Mouse (Mus musculus) urinary bladder, adult 18-20 months (tissue): ENCODE measurements around the gene Pacrg.

Experiments used
- DNase-seq, 2 experiments: peaks; one replicate each; pipeline ENCODE4 v3.0.0; 2022; ENCODE audit warnings: low spot score in 2 of 2, mixed read lengths in 2 of 2

Gene Pacrg

GRCm38 (mm10) chr17:10378467-10379175, 461.5 kb downstream of the Pacrg start:
- peak; percentile 14 to 52 for DNase-seq

DNA sequence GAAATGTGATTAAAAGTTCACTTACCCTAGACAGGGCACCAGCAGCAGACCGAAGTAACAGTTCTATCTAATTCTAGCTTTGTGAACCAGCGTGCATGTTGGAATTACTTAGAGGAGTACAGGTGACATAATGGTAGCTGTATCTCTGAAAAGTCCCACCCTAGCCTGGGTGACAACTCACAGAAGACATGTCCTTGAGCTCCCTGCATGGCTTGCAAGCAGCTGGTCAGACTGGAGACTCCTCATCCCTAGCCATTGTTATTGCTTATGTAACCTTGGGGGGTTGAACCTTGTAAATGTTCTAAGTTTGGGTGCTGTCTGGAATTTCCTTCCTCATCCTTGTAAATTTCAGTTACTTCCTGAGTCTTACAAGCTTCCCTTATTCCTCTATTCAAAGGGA, 462.5 kb downstream of the Pacrg start:
- no peak for DNase-seq

GRCm38 (mm10) chr17:10374316-10374715, 465.8 kb downstream of the Pacrg start:
- DNase-seq, result no peak

- no peak for DNase-seq
Observed at GRCm38 (mm10) chr17:10373727-10374126, 466.4 kb downstream of the Pacrg start.

GRCm38 (mm10) chr17:10372001-10372785, 467.9 kb downstream of the Pacrg start:
- DNase-seq, result no peak

GRCm38 (mm10) chr17:10371472-10371871, 468.6 kb downstream of the Pacrg start:
- no peak for DNase-seq

DNA sequence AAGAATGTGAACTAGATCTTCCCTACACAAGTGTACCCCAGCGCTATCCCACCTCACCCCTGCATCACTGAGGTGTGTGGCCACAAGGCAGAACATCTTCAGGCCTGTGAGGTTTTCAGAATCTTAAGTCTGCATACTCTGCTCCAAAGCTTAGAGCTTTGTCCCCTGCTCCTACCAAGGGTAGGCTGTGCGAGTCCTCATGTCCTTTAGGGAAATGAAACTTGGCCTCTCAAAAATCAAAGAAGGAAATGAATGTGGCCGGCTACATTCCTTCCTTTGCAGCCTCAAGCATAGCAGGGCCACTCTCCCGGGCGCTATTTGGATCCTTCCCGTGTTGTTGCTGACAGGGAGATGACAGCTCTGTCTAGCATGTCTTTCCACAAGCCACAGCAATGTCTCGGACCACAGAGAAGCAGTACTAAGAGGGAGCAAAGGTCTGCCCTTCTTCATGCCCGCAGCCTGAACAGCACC, 469.4 kb downstream of the Pacrg start:
- DNase-seq, result no peak

GRCm38 (mm10) chr17:10369961-10370659, 470.0 kb downstream of the Pacrg start:
- DNase-seq, result no peak

DNA sequence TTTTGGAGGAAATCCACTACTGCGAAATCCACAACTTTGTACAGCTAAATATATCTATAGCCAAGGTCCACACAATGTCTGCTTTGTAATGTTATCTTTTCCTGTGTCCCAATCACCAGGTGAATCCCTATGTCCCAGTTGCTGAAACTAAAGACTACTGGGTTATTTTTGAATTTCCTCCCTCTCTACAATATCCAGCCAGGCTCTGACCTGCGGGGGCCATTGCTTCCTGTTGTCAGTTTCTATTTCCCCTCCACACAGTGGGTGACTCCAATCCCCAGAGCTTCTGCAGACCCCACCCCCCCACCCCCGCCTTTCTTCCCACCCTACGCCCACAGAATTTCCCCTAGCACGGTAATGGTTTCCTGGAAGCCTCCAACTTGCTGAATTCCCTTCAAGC, 473.1 kb downstream of the Pacrg start:
- DNase-seq, result no peak

- DNase-seq, result no peak
Observed at GRCm38 (mm10) chr17:10366577-10366976, 473.5 kb downstream of the Pacrg start.

DNA sequence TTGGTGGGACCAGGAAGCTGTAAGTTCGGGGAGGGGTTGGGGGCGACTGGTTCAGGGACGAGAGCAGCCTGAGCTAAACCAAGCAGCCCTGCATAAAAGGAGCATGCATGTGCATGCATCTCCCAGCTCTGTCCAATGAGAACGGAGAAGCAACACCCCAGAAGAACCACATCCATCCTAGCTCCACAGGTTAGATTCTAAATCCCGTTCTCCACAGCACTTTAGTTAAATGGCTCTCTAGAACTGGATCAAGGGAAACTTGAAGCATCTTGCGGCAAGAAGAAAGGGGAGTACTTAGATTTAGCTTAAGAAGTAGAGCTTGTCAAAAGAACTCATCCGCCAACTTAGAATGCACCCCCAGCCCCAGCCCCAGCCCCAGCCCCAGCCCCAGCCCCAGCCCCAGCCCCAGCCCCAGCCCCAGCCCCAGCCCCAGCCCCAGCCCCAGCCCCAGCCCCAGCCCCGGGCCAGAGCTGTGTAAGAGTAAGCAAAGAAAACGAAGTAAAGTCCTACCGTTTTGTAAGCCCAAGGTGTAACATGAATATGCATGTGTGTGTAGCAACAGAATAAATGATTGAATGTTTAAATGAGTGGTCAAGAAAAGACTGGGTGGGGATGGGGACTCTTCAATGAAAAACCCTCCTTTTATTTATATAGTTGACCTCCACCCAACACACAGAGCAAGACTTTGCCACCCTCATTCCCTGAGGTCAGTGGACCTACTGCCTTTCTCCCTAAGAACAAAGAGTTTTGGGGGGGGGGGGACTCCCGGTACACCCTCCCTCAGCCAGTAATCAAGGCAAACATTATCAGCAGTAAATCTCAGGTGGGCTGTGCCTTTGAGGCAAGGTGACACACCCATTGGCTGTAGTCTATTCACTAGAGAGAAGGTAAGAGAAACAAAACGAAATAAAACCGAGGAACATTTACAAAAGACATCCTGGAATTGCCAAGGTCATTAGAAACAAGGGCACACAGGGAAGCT, 474.3 kb downstream of the Pacrg start:
- DNase-seq, result no peak

DNA sequence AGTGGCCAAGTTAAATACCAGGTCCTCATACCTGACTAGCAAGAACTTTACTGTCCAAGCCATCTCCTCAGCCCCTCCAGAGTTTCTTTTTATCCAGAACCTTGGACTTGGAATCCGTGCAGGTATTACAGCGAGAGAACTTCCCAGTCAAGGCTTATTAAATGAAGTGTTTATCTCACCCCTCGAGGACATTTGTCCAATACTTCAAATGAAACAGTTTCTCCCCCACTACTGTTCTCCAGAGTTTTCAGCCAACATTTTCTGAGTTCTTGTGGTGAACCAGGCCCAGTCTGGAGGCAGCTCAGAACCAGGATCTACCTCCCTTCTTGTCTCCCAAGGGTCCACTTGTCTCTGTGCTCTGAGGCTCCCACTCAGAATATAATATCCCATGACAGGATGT, 477.0 kb downstream of the Pacrg start:
- no peak for DNase-seq

GRCm38 (mm10) chr17:10361882-10362291, 478.2 kb downstream of the Pacrg start:
- DNase-seq, result no peak

GRCm38 (mm10) chr17:10360738-10361137, 479.4 kb downstream of the Pacrg start:
- DNase-seq, result no peak

DNA sequence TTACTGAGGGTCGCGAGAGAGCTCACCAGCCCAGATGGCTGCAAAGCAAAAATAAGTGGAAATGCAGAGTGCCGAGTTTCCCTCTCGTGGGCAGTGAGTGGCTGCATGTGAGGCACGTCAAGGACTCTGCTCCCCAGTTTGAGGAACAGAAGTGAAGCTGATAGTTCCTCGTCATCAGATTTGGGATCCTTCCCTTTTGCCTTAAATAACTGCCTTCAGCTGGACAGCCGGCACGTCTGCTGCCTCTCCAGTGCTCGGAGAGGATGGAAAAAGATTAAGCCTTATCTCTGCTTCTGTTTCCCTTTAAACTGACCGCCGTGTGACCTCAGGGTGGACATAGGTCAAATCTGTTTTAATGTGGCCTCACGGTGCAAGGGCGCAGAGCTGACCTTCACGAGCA, 480.6 kb downstream of the Pacrg start:
- no peak for DNase-seq

DNA sequence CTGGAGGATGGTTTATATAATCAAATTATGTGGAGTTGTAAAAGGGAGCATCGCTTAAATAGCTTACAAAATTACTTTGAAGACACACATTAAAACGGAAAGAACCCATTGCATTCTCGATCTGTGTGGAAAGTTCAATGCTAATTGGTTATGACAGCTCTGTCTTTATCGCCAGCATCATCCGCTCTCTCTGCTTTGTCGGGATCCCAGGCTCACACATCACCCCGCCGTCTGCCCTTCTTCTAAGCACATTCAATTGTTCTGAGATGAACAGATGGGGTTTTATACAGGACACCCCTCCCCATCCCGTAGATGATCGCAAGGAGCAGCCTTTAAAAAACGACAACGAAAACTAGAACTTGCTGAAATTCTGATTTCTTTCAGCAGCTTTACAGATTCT, 482.8 kb downstream of the Pacrg start:
- DNase-seq, result no peak

- DNase-seq, result no peak
Observed at GRCm38 (mm10) chr17:10356294-10356693, 483.8 kb downstream of the Pacrg start.

GRCm38 (mm10) chr17:10355746-10356145, 484.4 kb downstream of the Pacrg start:
- no peak for DNase-seq
